In the genomic region with DNA sequence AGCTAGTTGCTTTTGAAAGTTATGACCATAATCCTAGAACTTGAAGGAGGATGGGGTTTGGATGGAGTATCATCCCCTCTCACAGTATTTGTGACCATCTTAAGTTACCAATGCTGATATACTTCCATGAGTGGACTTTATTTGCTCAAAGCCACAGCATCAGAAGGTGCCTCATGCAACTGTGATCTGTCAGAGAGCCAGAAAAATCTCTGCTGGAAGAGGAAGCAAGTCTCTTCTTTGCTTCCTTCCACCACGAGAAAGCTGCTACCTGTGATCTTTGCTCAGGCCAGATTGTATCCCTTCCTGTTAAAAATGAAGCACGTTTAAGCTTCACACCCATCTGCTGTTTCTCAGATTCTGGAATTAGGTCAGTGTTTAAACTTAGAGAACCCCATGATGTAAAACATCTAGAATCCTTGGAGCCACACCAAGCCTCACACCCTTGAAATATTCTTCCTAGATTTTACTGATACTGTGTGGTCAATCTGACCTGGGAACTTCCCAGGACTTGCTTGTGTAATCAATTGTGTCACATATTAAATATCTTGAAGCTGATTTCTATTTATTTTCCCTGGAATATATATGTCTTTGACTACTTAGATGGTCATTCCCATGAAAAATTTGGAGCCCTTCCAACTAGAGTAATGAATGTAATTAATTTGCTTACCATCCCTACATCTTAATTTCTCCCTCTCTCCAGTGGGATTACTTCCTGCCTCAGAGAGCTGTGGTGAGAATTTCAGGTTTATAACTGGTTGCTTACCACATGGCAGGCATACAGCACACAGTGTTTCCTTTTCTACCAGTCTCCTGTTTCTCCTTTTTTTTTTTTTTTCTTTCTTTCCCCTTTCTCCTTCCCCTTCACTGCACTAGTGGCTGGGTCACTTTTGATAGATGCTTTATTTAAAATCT, we compare ENCODE assay signal across 13 mouse cellular contexts. TPM values are rescaled to one million over a fixed set of nuclear protein-coding genes. Genes with fewer than 3 reads are reported as not detected.
DNase-seq lines count a peak whose midpoint lies in the region; ATAC-seq lines count a peak whose summit lies in the region.
"Had no signal": no experiment of that assay in that cellular context is flagged by ENCODE, and none has a peak within 500 bp of the region (broad histone marks: within the 10 kb centered on the region; RNA-seq: fewer than 3 reads in every experiment).

No protein-coding gene starts in this region.

- no peak for DNase-seq in cerebellum, postnatal 4 days (ENCODE audit: low spot score in 2 of 2)
- DNase-seq in left cerebral cortex, postnatal 4 days: peak; percentile 15
- no peak for DNase-seq in left cerebral cortex, postnatal 10 days (ENCODE audit: extremely low spot score in 1 of 2, low spot score in 2 of 2)
- peak; percentile 58 to 63 for DNase-seq in cerebellum, postnatal 10 days
- DNase-seq in left cerebral cortex, adult 9 months (ENCODE audit: low spot score in 2 of 2): no peak
- no peak for DNase-seq in heart, postnatal 4 days
- DNase-seq: adrenal gland, postnatal 10 days; lung, adult 18-20 months had no signal

- H3K4me1 ChIP-seq in neural tube, embryonic 14.5 days (ENCODE audit: control insufficient read depth, insufficient read depth, low read length): 0 out of 2 replicates have a peak, but pooled peaks cover 5% of the 10 kb centered on the region

- no peak overlapping the region for H3K4me3 ChIP-seq in neural tube, embryonic 14.5 days (ENCODE audit: low read depth, low read length)
- H3K4me3 ChIP-seq: erythroblast, embryonic 14.5 days had no signal

- no peak overlapping the region for H3K27ac ChIP-seq in neural tube, embryonic 14.5 days (ENCODE audit: low read depth, low read length)

- no peaks in the 10 kb centered on the region for H3K27me3 ChIP-seq in neural tube, embryonic 14.5 days (ENCODE audit: control insufficient read depth, insufficient read depth, low read length)

- H3K4me2 ChIP-seq in neural tube, embryonic 14.5 days (ENCODE audit: low read depth, low read length): no peak overlapping the region

- 65% methylated on average over 2 of the region's 2 CpGs for WGBS in neural tube, embryonic 14.5 days

- no peak overlapping the region for H3K9ac ChIP-seq in neural tube, embryonic 14.5 days (replicated peaks; ENCODE audit: low read depth, low read length)

- intact Hi-C loops in left cerebral cortex, postnatal 4 days (cut with DNase I): no loop called here
- intact Hi-C loops in left cerebral cortex, postnatal 10 days (cut with DNase I): no loop called here

- H3K9me3 ChIP-seq in neural tube, embryonic 14.5 days (ENCODE audit: control insufficient read depth, low read length): no peaks in the 10 kb centered on the region

- H3K36me3 ChIP-seq in neural tube, embryonic 14.5 days (ENCODE audit: control insufficient read depth, insufficient read depth, low read length): no peaks in the 10 kb centered on the region

- peak; percentile 79 for ATAC-seq in cerebellum, adult (ENCODE audit: insufficient number of reproducible peaks, low FRiP score, low TSS enrichment)
- ATAC-seq in neural tube, embryonic 14.5 days (ENCODE audit: low read depth): peak; percentile 44; the same call in 1 of the 2 replicates

RNA-seq across cellular contexts. Expression of gene Tmem229a, which starts 56.5 kb away (rescaled TPM):
- 10 to 100 TPM; 17.3 to 17.7 TPM for total RNA-seq in left cerebral cortex, postnatal 4 days (2021)
- 10 to 100 TPM; 34.9 to 35.0 TPM for total RNA-seq in left cerebral cortex, postnatal 10 days (2021)
- polyA plus RNA-seq in neural tube, embryonic 14.5 days (2014; fragmentation: Nextera tagmentation; extraction: Ambion mirVana): 4.7 and 5.3 TPM in 2 replicates
- under 1 TPM; 0.09 to 0.19 TPM for total RNA-seq in heart, postnatal 4 days (2021)
- total RNA-seq: neutrophil, adult 5-6 weeks had no signal
- polyA plus RNA-seq: erythroblast, embryonic 14.5 days; heart, embryonic 14.5 days had no signal

Comparison
In these comparisons a context has a peak if more than half of its experiments do, and no peak if none do; other contexts are left out.
1. DNase-seq: peak in left cerebral cortex, postnatal 4 days (single experiment) and cerebellum, postnatal 10 days (2 of 2); none in cerebellum, postnatal 4 days (0 of 2), left cerebral cortex, postnatal 10 days (0 of 2), left cerebral cortex, adult 9 months (0 of 2) and heart, postnatal 4 days (single experiment).
2. RNA of gene Tmem229a, which starts 56.5 kb away (total RNA-seq): 34.9 to 35.0 TPM in left cerebral cortex, postnatal 10 days and 17.3 to 17.7 TPM in left cerebral cortex, postnatal 4 days; 0.09 to 0.19 TPM in heart, postnatal 4 days; every median in the first group is over 10 times any median in the second.